Mouse (Mus musculus) megakaryocyte, adult 5-6 weeks (primary cell): Measurements from ENCODE around the gene Triap1. TPM values are rescaled to one million over a fixed set of nuclear protein-coding genes. Genes with fewer than 3 reads are reported as not detected.
"Not testable (repeated sequence)": the region's sequence is repeated elsewhere in the genome, so short reads cannot be mapped to it uniquely, and the experiment has no call there.

Experiments
- ATAC-seq: 2 replicates; pipeline ENCODE4 v1.8.0; 2016; ENCODE audit warnings: mild to moderate bottlenecking, inconsistent platforms; ENCODE audit not compliant: poor library complexity, severe bottlenecking
- total RNA-seq, 2 experiments: library from RNA; stranded (forward) in 1 of 2; stranded (reverse) in 1 of 2; fragments of 153-499, 151-499 nt in 1 of 2; fragments of 221-1000, 200-1000 nt in 1 of 2; gene quantifications; 2 replicates each; pipeline versions ENCODE4 v1.2.3 to v1.2.4; 2015 to 2017

The Triap1 gene
- total RNA-seq, 2 experiments from 2014 or later, result 18.8 to 52.0 TPM

- ATAC-seq, result no peak
Measured at GRCm38 (mm10) chr5:115330955-115331354, 10.1 kb upstream of the Triap1 start.

GRCm38 (mm10) chr5:115333626-115334025 is 7.4 kb upstream of the Triap1 start:
- peak; percentile 62 for ATAC-seq

- no peak for ATAC-seq
Measured at GRCm38 (mm10) chr5:115340007-115340406, 1.0 kb upstream of the Triap1 start.

- no peak for ATAC-seq
Measured at GRCm38 (mm10) chr5:115341314-115342165, 515 bp downstream of the Triap1 start.

- ATAC-seq, result peak; percentile 76
Measured at GRCm38 (mm10) chr5:115347564-115347963, 6.5 kb downstream of the Triap1 start.

GRCm38 (mm10) chr5:115348546-115349224 is 7.7 kb downstream of the Triap1 start, which contains the start of gene Cox6a1:
Gene Cox6a1, minus strand, starts transcription at chr5:115348981.
- peak; percentile 95 for ATAC-seq

GRCm38 (mm10) chr5:115349225-115349555 is 8.2 kb downstream of the Triap1 start:
- peak; percentile 25 for ATAC-seq

GRCm38 (mm10) chr5:115351348-115351747 is 10.3 kb downstream of the Triap1 start:
- no peak for ATAC-seq

GRCm38 (mm10) chr5:115355070-115355469 is 14.0 kb downstream of the Triap1 start:
- ATAC-seq, result no peak

- peak; percentile 99 for ATAC-seq
Measured at GRCm38 (mm10) chr5:115358872-115359271, 17.8 kb downstream of the Triap1 start.

- ATAC-seq, result no peak
Measured at GRCm38 (mm10) chr5:115359438-115359837, 18.4 kb downstream of the Triap1 start.

- ATAC-seq, result no peak
Measured at GRCm38 (mm10) chr5:115359851-115360372, 18.9 kb downstream of the Triap1 start.

- no peak for ATAC-seq
Measured at GRCm38 (mm10) chr5:115362216-115362615, 21.2 kb downstream of the Triap1 start.

GRCm38 (mm10) chr5:115362819-115363714 is 22.0 kb downstream of the Triap1 start:
- no peak for ATAC-seq

GRCm38 (mm10) chr5:115364782-115365181 is 23.8 kb downstream of the Triap1 start:
- no peak for ATAC-seq

- ATAC-seq, result no peak
Measured at GRCm38 (mm10) chr5:115371736-115372135, 30.7 kb downstream of the Triap1 start.

GRCm38 (mm10) chr5:115373441-115374203 is 32.6 kb downstream of the Triap1 start:
- ATAC-seq, result no peak

- no peak for ATAC-seq
Measured at GRCm38 (mm10) chr5:115374204-115374820, 33.3 kb downstream of the Triap1 start.

GRCm38 (mm10) chr5:115375436-115375835 is 34.4 kb downstream of the Triap1 start:
- ATAC-seq, result no peak

- ATAC-seq, result not testable (repeated sequence)
Measured at GRCm38 (mm10) chr5:115378882-115379281, 37.9 kb downstream of the Triap1 start.
